Mouse (Mus musculus) natural killer cell, adult 2 months (primary cell): ENCODE measurements around the gene Igf2bp2.

Experiments
- DNase-seq, 2 experiments: peaks; one replicate each; pipeline ENCODE4 v3.0.0; 2022; ENCODE audit warnings: low spot score in 2 of 2

Igf2bp2 gene

DNA sequence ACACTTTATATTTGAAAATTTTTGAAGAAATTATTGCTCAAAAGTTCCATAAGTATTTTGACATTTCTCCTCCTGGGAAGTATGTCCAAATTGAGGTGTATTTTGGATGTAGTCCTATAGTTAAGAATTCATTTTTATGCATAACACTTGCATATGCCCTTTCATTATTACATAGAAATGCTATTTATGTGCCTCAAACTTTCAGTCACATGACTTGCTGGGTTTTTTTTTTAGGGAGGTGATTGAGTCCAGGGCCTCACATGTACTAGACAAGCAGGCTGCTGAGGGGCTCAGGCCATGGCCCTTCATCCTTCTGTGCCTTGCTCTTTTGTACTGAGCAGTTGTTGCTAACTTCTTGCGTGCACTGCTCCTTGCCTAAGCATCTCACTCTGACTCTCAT, 123.1 kb downstream of the Igf2bp2 start:
- DNase-seq: no peak

DNA sequence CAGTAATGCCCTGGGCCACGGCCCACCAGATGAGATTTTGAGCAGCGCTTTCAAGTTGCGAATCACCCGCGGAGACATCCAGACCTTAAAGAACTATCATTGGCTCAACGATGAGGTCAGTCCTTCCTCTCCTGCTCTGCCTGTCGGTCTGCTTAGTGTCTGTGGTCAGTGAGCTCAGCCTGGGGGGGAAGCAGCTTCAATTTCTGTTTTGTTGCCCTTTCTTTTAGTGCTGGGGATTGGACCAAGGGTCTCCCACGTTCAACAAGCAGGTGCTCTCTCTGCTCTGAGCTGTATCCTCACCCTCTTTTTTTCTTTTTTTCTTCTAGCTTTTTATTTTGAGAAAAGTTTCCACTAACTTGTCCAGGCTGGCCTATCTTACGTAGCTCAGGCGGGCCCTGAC, 124.5 kb downstream of the Igf2bp2 start:
- no peak for DNase-seq

DNA sequence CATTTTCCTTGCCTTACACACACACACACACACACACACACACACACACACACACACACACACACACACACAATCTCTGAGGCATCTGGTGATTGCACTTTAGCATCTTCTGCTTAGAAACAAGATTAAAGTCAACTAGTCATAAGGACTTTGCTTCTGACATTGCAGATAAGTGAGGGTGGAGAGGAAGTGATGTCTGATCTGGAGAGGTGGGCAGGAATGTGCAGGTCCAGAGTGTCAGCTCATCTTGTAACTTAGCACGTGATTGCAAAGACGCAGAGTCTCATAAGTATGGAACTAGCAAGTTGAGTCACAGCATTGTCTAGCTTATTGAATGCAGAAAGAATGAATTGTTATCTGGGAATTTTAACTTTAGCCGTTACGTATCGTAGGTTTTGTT, 135.6 kb downstream of the Igf2bp2 start:
- no peak for DNase-seq

DNA sequence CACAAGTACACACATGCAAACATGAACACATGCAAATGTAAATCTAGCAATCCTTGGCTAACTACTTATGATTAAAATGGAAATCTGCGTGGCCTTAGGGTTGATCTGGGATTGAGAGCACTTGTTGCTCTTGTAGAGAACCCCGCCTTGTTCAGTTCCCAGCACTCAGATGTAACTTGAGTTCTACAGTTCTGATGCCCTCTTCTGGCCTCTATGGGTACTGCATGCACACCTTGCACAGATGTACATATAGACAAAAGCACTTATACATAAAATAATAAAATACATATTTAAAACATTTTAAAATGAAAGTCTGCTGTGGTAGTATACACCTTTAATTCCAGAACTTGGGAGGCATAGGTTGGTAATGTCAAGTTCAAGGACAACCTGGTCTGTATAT, 141.0 kb downstream of the Igf2bp2 start:
- DNase-seq: peak in 1 of 2 experiments; percentile 31

DNA sequence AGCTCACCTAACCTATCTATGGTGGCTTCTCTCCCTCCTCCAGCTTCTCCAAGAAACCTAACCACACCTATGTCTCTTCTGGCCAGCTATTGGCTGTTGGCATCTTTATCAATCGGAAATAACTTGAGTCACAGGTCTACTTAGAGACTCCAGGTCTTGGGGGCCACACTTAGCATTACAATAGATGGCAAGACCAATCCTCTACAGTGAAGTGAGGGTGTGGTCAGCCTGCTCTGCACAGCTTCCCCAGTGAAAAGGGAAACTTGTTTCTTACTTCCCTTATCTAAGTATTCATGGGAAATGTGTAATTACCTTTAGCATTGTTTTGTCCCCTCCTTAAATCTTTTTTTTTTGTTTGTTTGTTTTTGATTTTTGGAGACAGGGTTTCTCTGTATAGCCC, 147.5 kb downstream of the Igf2bp2 start:
- no peak for DNase-seq

DNA sequence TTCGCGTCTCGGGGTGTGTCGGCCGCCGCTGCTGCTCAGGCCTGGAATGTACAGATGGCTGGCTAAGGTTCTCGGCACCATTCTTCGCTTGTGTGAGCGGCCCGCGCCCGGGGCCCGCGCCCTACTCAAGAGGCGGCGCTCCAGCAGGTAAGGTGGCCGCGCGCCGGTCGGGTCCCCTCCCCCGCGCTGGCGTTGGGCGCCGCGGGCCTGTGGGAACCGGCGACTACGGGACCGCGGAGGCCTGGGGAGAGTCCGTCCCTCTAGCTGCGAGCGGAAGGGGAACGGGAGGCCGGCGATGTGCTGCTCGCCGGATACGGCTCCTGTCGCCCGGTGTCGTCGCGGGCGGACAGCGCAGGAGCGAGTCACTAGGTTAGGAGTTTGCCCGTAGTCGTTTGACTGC, 153.5 kb downstream of the Igf2bp2 start:
- no peak for DNase-seq

DNA sequence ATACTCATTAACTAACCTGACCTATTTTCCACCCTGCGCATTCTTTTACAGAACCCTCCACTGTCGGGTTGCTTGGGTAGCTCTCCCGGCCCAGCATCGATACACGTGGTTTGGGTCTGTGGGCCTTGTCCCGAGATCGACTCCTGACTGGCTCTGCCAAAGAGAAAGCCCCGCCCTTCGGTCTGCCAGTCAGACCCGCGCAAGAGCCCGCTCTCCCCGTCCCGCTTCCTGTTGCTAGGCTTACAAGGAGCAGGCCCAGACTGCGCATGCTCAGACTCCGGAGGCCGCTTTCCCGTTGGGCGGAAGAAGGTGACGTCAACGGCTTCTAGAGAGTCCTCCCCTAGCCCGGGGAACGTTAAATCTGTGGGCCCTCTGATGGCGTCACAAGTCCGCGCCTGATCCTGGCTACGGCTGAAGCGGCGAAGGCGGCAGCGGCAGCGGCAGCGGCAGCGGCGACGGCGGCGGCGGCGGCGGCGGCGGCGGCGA, 154.0 kb downstream of the Igf2bp2 start, which contains the start of gene Senp2:
Senp2 (plus strand) TSS at position 386 of the 486 bp plus-strand sequence.
- peak; percentile 100 for DNase-seq
